Mouse (Mus musculus) small intestine, adult 2 months (tissue): ENCODE data around the gene Ezh2. TPM values are rescaled to one million over a fixed set of nuclear protein-coding genes. Genes with fewer than 3 reads are reported as not detected.
"Not testable (repeated sequence)": the region's sequence is repeated elsewhere in the genome, so short reads cannot be mapped to it uniquely, and the experiment has no call there.

ENCODE experiments used
- H3K27ac ChIP-seq: fragments of 200-500 bp; 2 replicates; pipeline ENCODE4 v1.5.1; 2012; ENCODE audit warnings: low read depth, low read length, control low read depth, inconsistent platforms; ENCODE audit not compliant: insufficient read depth
- H3K27me3 ChIP-seq: fragments of 200-500 bp; 2 replicates; pipeline ENCODE4 v1.6.1; 2012; ENCODE audit warnings: mild to moderate bottlenecking, moderate library complexity, low read length, inconsistent platforms; ENCODE audit not compliant: control insufficient read depth, insufficient read depth
- H3K36me3 ChIP-seq: fragments of 200-500 bp; 2 replicates; pipeline ENCODE4 v1.6.1; 2012; ENCODE audit warnings: mild to moderate bottlenecking, low read length, control low read depth, inconsistent platforms; ENCODE audit not compliant: control insufficient read depth, insufficient read depth
- H3K4me1 ChIP-seq: fragments of 200-500 bp; 2 replicates; pipeline ENCODE4 v1.6.1; 2012; ENCODE audit warnings: low read length, inconsistent platforms, mixed read lengths; ENCODE audit not compliant: control insufficient read depth, insufficient read depth, insufficient read length
- H3K4me3 ChIP-seq: fragments of 200-500 bp; 2 replicates; pipeline ENCODE4 v1.5.1; 2012; ENCODE audit warnings: low read depth, mild to moderate bottlenecking, control low read depth, inconsistent platforms, low read length, moderate library complexity
- CTCF ChIP-seq: fragments of 200-500 bp; IDR thresholded peaks from 2 replicates; pipeline ENCODE4 v1.5.1; 2012; ENCODE audit warnings: low read depth, mild to moderate bottlenecking, control low read depth, inconsistent platforms, low read length, moderate library complexity, mixed read lengths; ENCODE audit not compliant: insufficient replicate concordance, insufficient read length; ENCODE audit errors: extremely low read depth
- POLR2A ChIP-seq: fragments of 200-500 bp; IDR thresholded peaks from 2 replicates; pipeline ENCODE4 v1.6.1; 2012; ENCODE audit warnings: low read depth, mild to moderate bottlenecking, control low read depth, inconsistent platforms, low read length, moderate library complexity
- WGBS: fragments of 180-500 bp; shearing (Covaris S2); methylation state at CpG from one replicate; pipeline ENCODE4 v1.1.7; 2018; 5-methylcytosine and 5-hydroxymethylcytosine counted together
- polyA plus RNA-seq: library from polyadenylated mRNA; depleted of rRNA; stranded (reverse); fragments of >200 nt; gene quantifications from 2 replicates; pipeline ENCODE4 v1.2.3, GENCODE M21; 2012; rRNA removed

Ezh2 gene
- 1.4 and 3.8 TPM in 2 replicates for polyA plus RNA-seq

DNA sequence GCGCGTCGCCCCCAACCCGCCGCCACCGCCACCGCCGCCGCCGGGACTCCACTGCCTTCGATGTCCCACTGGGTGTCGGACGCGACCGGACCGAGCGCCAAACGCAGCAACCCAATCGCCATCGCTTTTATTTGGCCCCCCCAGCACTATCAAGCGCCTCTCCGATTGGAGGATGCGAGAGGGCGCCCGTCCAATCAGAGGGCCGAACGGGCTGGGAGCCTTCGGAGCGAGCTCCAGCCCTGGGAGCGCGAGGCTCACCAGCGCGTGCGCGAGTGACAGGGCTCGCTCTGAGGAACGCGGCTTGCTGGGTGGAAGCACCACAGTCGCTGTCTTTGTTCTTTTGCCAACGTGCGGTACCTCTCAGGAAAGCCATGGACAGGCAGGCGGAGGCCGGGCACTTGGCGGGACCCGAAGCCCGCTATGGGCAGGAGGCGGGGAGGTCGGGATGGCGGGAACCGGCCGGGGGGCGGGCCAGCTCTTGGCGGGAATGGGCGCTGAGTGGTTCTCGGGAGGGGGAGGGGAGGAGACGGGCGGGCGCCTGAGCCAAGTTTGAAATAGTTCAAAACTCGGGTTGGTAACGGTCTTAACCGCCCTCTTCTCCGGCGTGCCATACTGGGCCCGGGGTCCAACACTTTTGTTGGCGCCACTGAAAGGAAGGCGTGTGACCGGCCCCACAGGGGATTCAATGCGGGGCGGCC is at the start of gene Ezh2:
Gene Ezh2 (minus strand): TSS at position 416 of the 698 bp plus-strand sequence.
- Histone ChIP-seq H3K4me1 (no peaks in the 10 kb centered on the region), H3K27ac (peak within 1 kb of the TSS; percentile 59), H3K4me3 (peak within 1 kb of the TSS; percentile 69), H3K27me3 (no peaks in the 10 kb centered on the region), H3K36me3 (no peaks in the 10 kb centered on the region)
- TF ChIP-seq POLR2A (peak; percentile 77; the same call in 1 of the 2 replicates), CTCF (no peak)
- WGBS, result 1% methylated on average over 67 of the region's 69 CpGs

DNA sequence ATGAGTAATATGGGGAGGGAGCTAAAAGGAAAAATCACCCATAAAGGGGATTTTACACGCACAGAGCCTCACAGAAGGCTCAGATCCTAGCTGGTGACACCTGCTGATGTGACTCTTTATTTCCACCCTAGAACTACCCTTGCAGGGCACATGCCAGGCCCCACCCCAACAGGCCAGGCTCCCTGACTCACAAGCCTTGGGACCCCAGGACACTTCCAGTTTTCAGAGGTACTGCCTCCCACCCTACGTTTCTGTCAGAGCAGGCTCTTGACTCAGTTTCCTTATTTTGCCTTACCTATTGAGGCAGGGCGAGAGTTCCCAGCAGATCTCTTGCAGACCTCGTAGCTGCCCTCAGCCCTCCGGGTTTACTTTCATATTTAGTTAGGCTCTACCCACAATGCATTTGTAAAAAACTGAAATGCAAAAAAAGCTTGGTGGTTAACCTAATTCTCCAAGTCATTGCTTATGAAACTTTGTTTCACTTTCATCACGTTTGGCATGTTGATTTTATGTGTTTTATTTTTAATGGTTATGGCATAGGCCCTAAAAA is 41.5 kb upstream of the Ezh2 start:
- H3K36me3 ChIP-seq, result no peaks in the 10 kb centered on the region
- 0 out of 2 replicates have a peak, but pooled peaks cover 1% of the 10 kb centered on the region for H3K4me1 ChIP-seq
- H3K27me3 ChIP-seq, result no peaks in the 10 kb centered on the region
- TF ChIP-seq CTCF (no peak), POLR2A (no peak)
- 44% methylated on average over 6 of the region's 6 CpGs for WGBS
- H3K4me3 ChIP-seq, result peak overlapping the region; percentile 53
- peak overlapping the region; percentile 60; the same call in 1 of the 2 replicates for H3K27ac ChIP-seq

DNA sequence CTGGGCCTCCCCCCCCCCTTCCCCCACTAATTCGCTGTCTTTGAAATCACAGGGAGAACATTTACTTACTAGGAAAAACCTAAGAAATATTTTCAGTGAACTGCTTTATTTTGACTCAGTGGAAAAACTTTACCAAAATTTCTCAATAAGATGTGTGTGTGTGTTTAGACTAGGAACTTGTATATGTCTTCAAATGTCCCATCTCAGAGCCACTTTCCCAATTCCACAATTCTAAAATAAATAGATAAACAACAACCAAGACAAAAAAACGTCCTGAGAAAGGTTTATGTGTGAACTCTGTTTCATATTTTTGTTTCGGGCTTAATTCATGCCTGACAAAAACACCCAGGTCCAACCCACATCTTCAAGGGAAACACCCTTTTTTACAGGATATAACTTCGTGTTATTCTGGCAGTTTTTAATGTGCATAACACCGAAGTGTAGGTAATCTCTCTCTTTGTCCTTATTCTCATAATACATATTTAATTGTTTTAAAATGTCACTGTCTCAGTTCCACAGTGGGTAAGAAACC is 40.9 kb upstream of the Ezh2 start:
- Histone ChIP-seq H3K36me3 (no peaks in the 10 kb centered on the region), H3K4me1 (0 out of 2 replicates have a peak, but pooled peaks cover 1% of the 10 kb centered on the region), H3K27ac (peak overlapping the region; percentile 60; the same call in 1 of the 2 replicates), H3K4me3 (no peak overlapping the region), H3K27me3 (no peaks in the 10 kb centered on the region)
- WGBS, result 65% methylated on average over 5 of the region's 5 CpGs
- TF ChIP-seq POLR2A (no peak), CTCF (no peak)

GRCm38 (mm10) chr6:47635207-47635994 is 40.3 kb upstream of the Ezh2 start:
- no peaks in the 10 kb centered on the region for H3K27me3 ChIP-seq
- no peak overlapping the region for H3K27ac ChIP-seq
- TF ChIP-seq CTCF, result no peak
- TF ChIP-seq POLR2A, result no peak
- H3K36me3 ChIP-seq, result no peaks in the 10 kb centered on the region
- 72% methylated on average over 7 of the region's 7 CpGs for WGBS
- H3K4me3 ChIP-seq, result no peak overlapping the region
- no peaks in the 10 kb centered on the region for H3K4me1 ChIP-seq

- no peak overlapping the region for H3K4me3 ChIP-seq
- TF ChIP-seq POLR2A (no peak), CTCF (no peak)
- no peaks in the 10 kb centered on the region for H3K36me3 ChIP-seq
- no peaks in the 10 kb centered on the region for H3K27me3 ChIP-seq
- H3K27ac ChIP-seq, result no peak overlapping the region
- H3K4me1 ChIP-seq, result no peaks in the 10 kb centered on the region
Measured at GRCm38 (mm10) chr6:47633467-47633866, 38.3 kb upstream of the Ezh2 start.

GRCm38 (mm10) chr6:47630061-47630460 is 34.9 kb upstream of the Ezh2 start:
- H3K27ac ChIP-seq, H3K27me3 ChIP-seq, H3K4me1 ChIP-seq, H3K4me3 ChIP-seq, H3K36me3 ChIP-seq: not testable (repeated sequence)
- 100% methylated on average over 1 of the region's 1 CpGs for WGBS

DNA sequence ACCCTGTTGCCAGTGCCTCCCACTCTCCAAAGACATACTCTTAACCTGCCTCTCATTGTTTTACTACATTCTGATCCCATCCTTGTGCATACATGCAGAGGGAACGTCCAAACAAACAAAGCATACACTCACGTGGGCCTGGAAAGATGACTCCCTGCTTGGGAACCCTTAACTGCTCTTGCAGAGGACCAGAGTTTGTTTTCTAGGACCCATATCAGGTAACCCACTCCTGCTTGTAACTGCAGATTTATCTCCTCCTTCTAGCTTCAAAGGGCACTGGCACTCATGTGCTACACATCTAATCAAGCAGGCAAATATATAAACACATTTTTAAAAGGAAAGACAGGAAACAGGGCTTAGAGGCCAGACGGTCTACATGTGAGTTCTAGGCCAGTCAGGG is 32.8 kb upstream of the Ezh2 start:
- H3K4me3 ChIP-seq, result no peak overlapping the region
- no peak for TF ChIP-seq CTCF
- TF ChIP-seq POLR2A, result no peak
- 57% methylated on average over 3 of the region's 3 CpGs for WGBS
- no peaks in the 10 kb centered on the region for H3K27me3 ChIP-seq
- no peak overlapping the region for H3K27ac ChIP-seq
- H3K36me3 ChIP-seq, result no peaks in the 10 kb centered on the region
- no peaks in the 10 kb centered on the region for H3K4me1 ChIP-seq

DNA sequence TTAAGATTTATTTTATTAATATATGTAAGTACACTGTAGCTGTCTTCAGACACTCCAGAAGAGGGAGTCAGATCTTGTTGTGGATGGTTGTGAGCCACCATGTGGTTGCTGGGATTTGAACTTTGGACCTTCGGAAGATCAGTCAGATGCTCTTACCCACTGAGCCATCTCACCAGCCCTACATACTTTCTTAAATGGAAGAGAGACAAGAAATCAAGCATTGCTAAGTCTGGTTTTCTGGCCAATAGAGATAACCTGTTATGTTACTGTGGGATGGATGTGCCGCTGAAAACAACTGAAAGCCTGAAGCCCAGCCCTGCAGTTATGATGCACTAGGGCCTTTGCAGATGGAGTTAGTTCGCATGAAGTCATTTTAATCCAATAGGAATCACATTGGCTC is 31.8 kb upstream of the Ezh2 start:
- 87% methylated on average over 3 of the region's 3 CpGs for WGBS

More for the DNA sequence above, 31.8 kb upstream of the Ezh2 start:
- not testable (repeated sequence) for H3K4me3 ChIP-seq, H3K36me3 ChIP-seq, H3K27ac ChIP-seq, H3K27me3 ChIP-seq, H3K4me1 ChIP-seq
